Mouse (Mus musculus): ENCODE measurements at regions not wholly inside any gene's neighbourhood (a gene's known extent, or its start where the extent isn't known, plus 50 kb on each side); places are given as distances from the start of the nearest gene placed in this dataset.

DNA sequence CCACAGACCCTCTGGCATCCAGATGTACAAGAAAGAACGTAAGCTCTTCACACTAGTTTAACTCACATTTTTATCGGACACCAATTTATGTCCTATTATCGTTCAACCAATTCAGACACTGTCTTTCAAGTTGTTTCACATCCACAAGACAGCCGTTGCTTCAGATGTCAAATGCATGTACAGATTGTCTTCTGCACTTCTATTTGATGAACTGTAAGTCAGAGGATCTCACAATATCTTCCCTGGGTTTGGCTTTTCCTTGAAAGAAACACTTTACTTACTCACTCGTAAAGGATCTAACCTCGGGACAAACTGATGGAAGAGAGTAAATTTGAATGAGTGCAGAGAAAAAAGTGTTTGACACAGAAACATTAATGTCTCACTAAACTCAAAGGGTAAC, 272.3 kb upstream of the Hand2 start:
- TF ChIP-seq TAL1 (IDR thresholded peaks at IDR 0.05; ENCODE audit: low read length): no peak
- TF ChIP-seq GATA1 (IDR thresholded peaks at IDR 0.05; ENCODE audit: low read length): no peak

Data from erythroblast, embryonic 14.5 days (primary cell).